In the genomic region with DNA sequence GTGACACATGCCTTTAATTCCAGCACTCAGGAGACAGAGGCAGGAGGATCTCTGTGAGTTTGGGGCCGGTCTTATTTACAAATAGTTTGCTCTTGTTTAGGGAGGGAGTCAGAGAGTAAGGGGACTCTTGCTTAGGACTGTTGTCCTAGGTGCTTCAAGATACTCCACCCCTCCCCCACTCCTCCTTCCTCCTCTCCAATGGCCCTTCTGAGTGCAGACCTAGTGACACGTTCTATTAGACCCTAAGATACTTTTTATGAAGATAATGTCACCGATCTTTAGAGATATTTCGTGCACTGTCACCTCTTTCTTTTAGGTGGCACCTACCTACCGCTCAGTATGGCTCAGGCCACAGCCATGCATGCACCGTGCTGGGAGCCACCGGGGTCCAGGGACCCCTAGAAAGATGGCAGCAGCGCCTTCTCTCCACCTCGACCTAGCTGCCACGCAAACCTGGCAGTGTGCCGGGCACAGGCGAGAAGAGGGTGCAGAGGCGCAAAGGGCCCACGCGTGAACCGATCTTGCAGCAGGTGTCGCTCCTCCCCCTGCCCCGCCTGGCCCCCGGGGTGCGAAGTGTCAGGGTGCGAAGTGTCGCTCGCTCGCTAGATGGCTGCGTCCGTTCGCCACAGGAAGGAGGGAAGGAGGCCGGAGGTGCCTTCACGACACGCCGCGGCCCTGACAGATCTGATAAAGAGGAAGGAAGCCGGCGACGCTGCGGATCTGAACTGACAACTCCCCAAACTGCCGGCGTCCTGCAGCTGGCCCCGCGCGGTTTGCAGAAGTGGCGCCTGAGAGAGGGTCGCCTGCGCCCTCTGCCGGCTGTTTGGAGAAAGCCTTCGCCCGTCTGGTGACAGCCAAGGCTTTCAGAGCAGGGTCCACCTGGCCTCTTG, we compare ENCODE assay signal across 9 mouse cellular contexts.
DNase-seq lines count a peak whose midpoint lies in the region; ATAC-seq and TF ChIP-seq lines count a peak whose summit lies in the region.
"Had no signal": no experiment of that assay in that cellular context is flagged by ENCODE, and none has a peak within 500 bp of the region (broad histone marks: within the 10 kb centered on the region; RNA-seq: fewer than 3 reads in every experiment).

No protein-coding gene starts in this region.

- TF ChIP-seq EP300 in CH12.LX (IDR thresholded peaks at IDR 0.05; ENCODE audit: low read length), result 0 out of 2 replicates have a peak, but pooled peaks have one; percentile 23
- peak; percentile 45; the same call in 1 of the 2 replicates for TF ChIP-seq EP300 in liver, postnatal 0 days (IDR thresholded peaks at IDR 0.05; ENCODE audit: low read depth)

- H3K27me3 ChIP-seq in CH12.LX (replicated peaks), result no peaks in the 10 kb centered on the region
- peaks cover 32% of the 10 kb centered on the region for H3K27me3 ChIP-seq in forebrain, embryonic 13.5 days
- peaks cover 8% of the 10 kb centered on the region; the same call in 1 of the 2 replicates for H3K27me3 ChIP-seq in liver, postnatal 0 days (ENCODE audit: insufficient read depth, low read length)
- peaks cover 10% of the 10 kb centered on the region for H3K27me3 ChIP-seq in neural tube, embryonic 14.5 days (ENCODE audit: control insufficient read depth, insufficient read depth, low read length)

- H3K4me1 ChIP-seq in CH12.LX (ENCODE audit: control insufficient read depth in 1 of 2, insufficient read depth in 2 of 2), result peaks cover 17 to 33% of the 10 kb centered on the region in 2 experiments
- H3K4me1 ChIP-seq in forebrain, embryonic 13.5 days, result peaks cover 13% of the 10 kb centered on the region
- peaks cover 19% of the 10 kb centered on the region for H3K4me1 ChIP-seq in liver, postnatal 0 days (ENCODE audit: insufficient read depth)
- H3K4me1 ChIP-seq in neural tube, embryonic 14.5 days (ENCODE audit: control insufficient read depth, insufficient read depth, low read length), result 0 out of 2 replicates have a peak, but pooled peaks cover 8% of the 10 kb centered on the region

- intact Hi-C loops in heart, postnatal 14 days (cut with DNase I), result loop anchor here (1.0 to 2.0 kb wide), 4 partner anchors 55 to 260 kb away; no protein-coding TSS in a partner anchor

- WGBS in forebrain, embryonic 13.5 days, result 2% methylated on average over 39 of the region's 47 CpGs
- WGBS in large intestine, adult 2 months, result 7% methylated on average over 47 of the region's 47 CpGs
- 3% methylated on average over 47 of the region's 47 CpGs for WGBS in liver, postnatal 0 days (ENCODE audit: insufficient replicate concordance)
- WGBS in neural tube, embryonic 14.5 days, result 2% methylated on average over 47 of the region's 47 CpGs

- peak overlapping the region; percentile 53 for H3K4me2 ChIP-seq in CH12.LX (ENCODE audit: insufficient read depth, low read depth, poor library complexity, severe bottlenecking)
- peak overlapping the region; percentile 81 for H3K4me2 ChIP-seq in forebrain, embryonic 13.5 days
- peak overlapping the region; percentile 69 for H3K4me2 ChIP-seq in liver, postnatal 0 days (ENCODE audit: low read depth, low read length)
- H3K4me2 ChIP-seq in neural tube, embryonic 14.5 days (ENCODE audit: low read depth, low read length), result peak overlapping the region; percentile 67

- ATAC-seq in forebrain, embryonic 13.5 days, result peak; percentile 66; the same call in 1 of the 2 replicates
- peak; percentile 61 for ATAC-seq in liver, postnatal 0 days
- peak; percentile 68 for ATAC-seq in neural tube, embryonic 14.5 days (ENCODE audit: low read depth)

- in situ Hi-C loops in CH12.LX (cut with MboI; ENCODE audit: low pct_ligation_motif_present, low pct_unique_long_range_greater_than_20kb, low sequenced_read_pairs), result loop anchor here (5.0 to 10.0 kb wide), 3 partner anchors 149 to 261 kb away; no protein-coding TSS in a partner anchor

- H3K27ac ChIP-seq in CH12.LX (ENCODE audit: insufficient read depth, low read depth), result peak overlapping the region; percentile 76
- no peak overlapping the region for H3K27ac ChIP-seq in forebrain, embryonic 13.5 days
- H3K27ac ChIP-seq in liver, postnatal 0 days (ENCODE audit: low read depth), result peak overlapping the region; percentile 73
- no peak overlapping the region for H3K27ac ChIP-seq in neural tube, embryonic 14.5 days (ENCODE audit: low read depth, low read length)
- H3K27ac ChIP-seq: macrophage had no signal

- H3K36me3 ChIP-seq in CH12.LX (replicated peaks in 1 of 2; ENCODE audit: control insufficient read depth in 1 of 2, insufficient read depth in 1 of 2, low read length in 1 of 2), result peaks cover 0 to 3% of the 10 kb centered on the region in 2 experiments
- H3K36me3 ChIP-seq in forebrain, embryonic 13.5 days (ENCODE audit: poor library complexity, severe bottlenecking), result peaks cover 10% of the 10 kb centered on the region
- no peaks in the 10 kb centered on the region for H3K36me3 ChIP-seq in liver, postnatal 0 days (replicated peaks; ENCODE audit: insufficient read depth, low read length)
- H3K36me3 ChIP-seq in neural tube, embryonic 14.5 days (ENCODE audit: control insufficient read depth, insufficient read depth, low read length), result no peaks in the 10 kb centered on the region

- H3K4me3 ChIP-seq in CH12.LX (replicated peaks in 1 of 3; ENCODE audit: low read depth in 2 of 3, low read length in 2 of 3, poor library complexity in 1 of 3), result peak overlapping the region in 1 of 3 experiments; percentile 56
- H3K4me3 ChIP-seq in forebrain, embryonic 13.5 days, result peak overlapping the region; percentile 39
- peak overlapping the region; percentile 28 for H3K4me3 ChIP-seq in liver, postnatal 0 days (ENCODE audit: low read depth, low read length)
- H3K4me3 ChIP-seq in neural tube, embryonic 14.5 days (ENCODE audit: low read depth, low read length), result peak overlapping the region; percentile 27

- TF ChIP-seq CTCF in CH12.LX (conservative IDR thresholded peaks at IDR 0.05 in 1 of 2, IDR thresholded peaks at IDR 0.05 in 1 of 2; ENCODE audit: low read depth in 2 of 2, low read length in 2 of 2), result peak in 1 of 2 experiments; percentile 95; a peak in 3 of 4 replicates
- TF ChIP-seq CTCF in liver, postnatal 0 days (IDR thresholded peaks at IDR 0.05; ENCODE audit: low read depth), result peak; percentile 95

- TF ChIP-seq RAD21 in CH12.LX (IDR thresholded peaks at IDR 0.05; ENCODE audit: low read depth, low read length), result peak; percentile 90

- peaks cover 9% of the 10 kb centered on the region for H3K9me3 ChIP-seq in CH12.LX (replicated peaks; ENCODE audit: low read length)
- no peaks in the 10 kb centered on the region for H3K9me3 ChIP-seq in forebrain, embryonic 13.5 days (replicated peaks)
- H3K9me3 ChIP-seq in liver, postnatal 0 days (ENCODE audit: low read length), result no peaks in the 10 kb centered on the region
- H3K9me3 ChIP-seq in neural tube, embryonic 14.5 days (ENCODE audit: control insufficient read depth, low read length), result no peaks in the 10 kb centered on the region

- no peak for TF ChIP-seq POLR2A in CH12.LX (IDR thresholded peaks at IDR 0.05; ENCODE audit: low read depth, low read length)

- no peaks in the 10 kb centered on the region for H3K79me2 ChIP-seq in CH12.LX (replicated peaks; ENCODE audit: control insufficient read depth, extremely low read depth, insufficient read depth, poor library complexity, severe bottlenecking)

- dilution Hi-C loops in CH12.LX (cut with MboI; ENCODE audit: extremely low pct_ligation_motif_present, extremely low pct_unique_long_range_greater_than_20kb, low sequenced_read_pairs), result no loop called here

- H3K9ac ChIP-seq in CH12.LX (ENCODE audit: insufficient read depth, low read depth), result peak overlapping the region; percentile 49
- peak overlapping the region; percentile 57 for H3K9ac ChIP-seq in forebrain, embryonic 13.5 days
- H3K9ac ChIP-seq in liver, postnatal 0 days (replicated peaks), result peak overlapping the region; percentile 44; the same call in 1 of the 2 replicates
- H3K9ac ChIP-seq in neural tube, embryonic 14.5 days (replicated peaks; ENCODE audit: low read depth, low read length), result peak overlapping the region; percentile 39; the same call in 1 of the 2 replicates

- DNase-seq in CH12.LX (ENCODE audit: extremely low read depth), result peak; percentile 94
- peak; percentile 93 for DNase-seq in c-Kit-positive CD71-negative TER-119-negative erythroid progenitor cells, embryonic 14.5 days (ENCODE audit: low read depth)
- DNase-seq in heart, postnatal 14 days, result peak; percentile 89 to 91
- DNase-seq in large intestine, adult 2 months (ENCODE audit: low read depth, low spot score), result peak; percentile 43
- DNase-seq in liver, postnatal 0 days, result peak; percentile 91
- peak; percentile 90 for DNase-seq in testis, postnatal 10 days (ENCODE audit: low spot score)

TF ChIP-seq in CH12.LX, 34 proteins besides CTCF, POLR2A, EP300 and RAD21 (continues in another document):
- TF ChIP-seq SIN3A (IDR thresholded peaks at IDR 0.05; ENCODE audit: low read length) (peak; percentile 90), ELF1 (IDR thresholded peaks at IDR 0.05; ENCODE audit: low read depth, low read length) (peak; percentile 63), NELFE (IDR thresholded peaks at IDR 0.05; ENCODE audit: low read depth, low read length) (no peak; the same call in 1 of the 2 replicates), IRF4 (IDR thresholded peaks at IDR 0.05; ENCODE audit: low read depth, low read length) (peak; percentile 66), TCF12 (IDR thresholded peaks at IDR 0.05; ENCODE audit: low read depth, low read length) (peak; percentile 83; the same call in 1 of the 2 replicates), E2F4 (IDR thresholded peaks at IDR 0.05; ENCODE audit: insufficient replicate concordance, low read depth, low read length) (no peak), HCFC1 (IDR thresholded peaks at IDR 0.05; ENCODE audit: low read depth, low read length) (peak; percentile 33; the same call in 1 of the 2 replicates), BHLHE40 (IDR thresholded peaks at IDR 0.05; ENCODE audit: low read depth, low read length) (peak; percentile 45), ZC3H11A (IDR thresholded peaks at IDR 0.05; ENCODE audit: low read depth, low read length) (peak; percentile 94), UBTF (IDR thresholded peaks at IDR 0.05; ENCODE audit: low read depth, low read length) (peak; percentile 74; the same call in 1 of the 2 replicates), MAX (IDR thresholded peaks at IDR 0.05; ENCODE audit: low read length) (peak; percentile 72), RCOR1 (conservative IDR thresholded peaks at IDR 0.05; ENCODE audit: low read depth, low read length) (no peak), ZMIZ1 (IDR thresholded peaks at IDR 0.05; ENCODE audit: low read depth, low read length) (0 out of 2 replicates have a peak, but pooled peaks have one; percentile 55), POLR2AphosphoS2 (IDR thresholded peaks at IDR 0.05; ENCODE audit: low read depth, low read length) (no peak), TBP (conservative IDR thresholded peaks at IDR 0.05; ENCODE audit: low read depth, low read length) (no peak), MAZ (IDR thresholded peaks at IDR 0.05; ENCODE audit: low read depth, low read length) (peak; percentile 38; the same call in 1 of the 2 replicates), ETS1 (conservative IDR thresholded peaks at IDR 0.05; ENCODE audit: low read depth, low read length) (peak; percentile 58; the same call in 1 of the 2 replicates), MEF2A (IDR thresholded peaks at IDR 0.05; ENCODE audit: borderline replicate concordance, low read depth, low read length) (peak; percentile 64; the same call in 1 of the 2 replicates)

Comparison
In these comparisons a context has a peak if more than half of its experiments do, and no peak if none do; other contexts are left out.
1. DNase-seq: peak in every context shown above with its lines; median percentile 94 in CH12.LX; 93 in c-Kit-positive CD71-negative TER-119-negative erythroid progenitor cells, embryonic 14.5 days; 91 in liver, postnatal 0 days; 90 in heart, postnatal 14 days; 90 in testis, postnatal 10 days; 43 in large intestine, adult 2 months.
2. H3K27ac ChIP-seq: peak in CH12.LX (single experiment) and liver, postnatal 0 days (single experiment); none in forebrain, embryonic 13.5 days (single experiment) and neural tube, embryonic 14.5 days (single experiment).
3. Peak in every context shown above with its lines, with median percentiles within 50 percentile points of each other: H3K4me2 ChIP-seq, H3K9ac ChIP-seq and ATAC-seq.